Mouse (Mus musculus) small intestine, adult 2 months (tissue): Measurements from ENCODE around the gene Atp5mpl.

Experiments used
- CTCF ChIP-seq: fragments of 200-500 bp; IDR thresholded peaks from 2 replicates; pipeline ENCODE4 v1.5.1; 2012; ENCODE audit warnings: low read depth, mild to moderate bottlenecking, control low read depth, inconsistent platforms, low read length, moderate library complexity, mixed read lengths; ENCODE audit not compliant: insufficient replicate concordance, insufficient read length; ENCODE audit errors: extremely low read depth
- POLR2A ChIP-seq: fragments of 200-500 bp; IDR thresholded peaks from 2 replicates; pipeline ENCODE4 v1.6.1; 2012; ENCODE audit warnings: low read depth, mild to moderate bottlenecking, control low read depth, inconsistent platforms, low read length, moderate library complexity

DNA sequence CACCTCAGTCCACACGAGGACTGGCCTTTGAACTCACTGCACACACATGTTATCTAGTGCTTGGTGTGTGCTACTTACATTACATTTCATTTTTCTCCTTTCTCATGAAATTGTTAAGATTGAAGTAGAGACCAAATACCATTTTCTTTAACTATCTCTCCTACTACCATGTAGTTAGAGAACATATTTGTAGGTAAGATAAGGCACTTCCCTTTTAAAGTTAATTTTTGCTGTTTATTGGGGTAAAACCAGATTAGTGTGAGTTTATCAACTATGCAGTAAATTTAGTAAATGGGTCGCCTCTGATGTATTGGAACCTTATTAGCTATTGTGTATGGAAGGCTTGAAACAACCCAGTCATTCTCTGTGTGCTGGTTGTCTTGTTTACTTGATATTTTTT is 16.4 kb upstream of the Atp5mpl start:
- TF ChIP-seq POLR2A (no peak), CTCF (no peak)
